Mouse (Mus musculus): ENCODE results near the gene Dpp4. TPM values are rescaled to one million over a fixed set of nuclear protein-coding genes. Genes with fewer than 3 reads are reported as not detected.

Gene Dpp4
- polyA plus RNA-seq, 1 experiment from 2014 or later, result 1.9 TPM

DNA sequence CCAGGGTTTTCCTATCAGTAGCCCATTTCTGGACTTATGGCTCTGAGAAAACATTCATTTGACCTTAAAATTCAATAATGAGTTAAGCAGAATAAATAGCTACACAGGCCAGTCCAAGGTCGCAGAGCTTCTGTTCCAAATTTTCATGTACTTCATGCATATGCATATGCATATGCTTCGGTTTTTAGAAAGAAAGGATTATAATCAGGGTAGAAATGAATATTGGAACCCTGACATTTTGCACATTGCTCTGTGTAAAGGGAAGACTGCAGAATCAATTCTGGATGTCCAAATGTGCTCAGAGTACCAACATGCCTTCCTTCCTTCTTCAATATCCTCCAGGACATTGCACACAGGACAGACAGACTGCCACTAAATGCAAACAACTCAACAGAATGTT lies 104.6 kb downstream of the Dpp4 start:
- Histone ChIP-seq H3K9ac (no peak overlapping the region), H3K36me3 (no peaks in the 10 kb centered on the region), H3K4me2 (replicated peaks) (no peak overlapping the region), H3K27ac (no peak overlapping the region), H3K4me3 (no peak overlapping the region), H3K9me3 (replicated peaks) (no peaks in the 10 kb centered on the region), H3K4me1 (no peaks in the 10 kb centered on the region), H3K27me3 (no peaks in the 10 kb centered on the region)
- ATAC-seq (ENCODE audit: low FRiP score), result no peak
- WGBS, result 88% methylated on average over 2 of the region's 2 CpGs

DNA sequence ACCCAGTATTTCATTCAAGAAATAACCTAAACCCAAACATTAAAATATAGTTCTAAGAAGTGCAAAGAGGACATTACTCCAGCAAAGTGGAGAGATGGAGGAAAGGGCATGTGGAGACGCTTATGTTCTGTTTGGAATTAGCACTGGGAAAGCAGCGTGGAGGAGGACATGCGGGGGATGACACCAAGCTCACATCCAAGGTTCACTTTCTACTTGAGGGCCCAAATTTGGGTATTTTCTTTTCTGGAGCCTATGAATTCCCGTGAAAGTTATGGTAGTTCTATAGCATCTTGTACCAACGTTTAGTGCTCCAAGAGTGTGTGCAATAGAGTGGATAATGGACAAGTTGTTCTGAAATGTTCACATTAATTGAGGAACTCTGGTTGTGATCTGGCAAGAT lies 105.1 kb downstream of the Dpp4 start:
- Histone ChIP-seq H3K27ac (no peak overlapping the region), H3K4me2 (replicated peaks) (no peak overlapping the region), H3K9ac (no peak overlapping the region), H3K27me3 (no peaks in the 10 kb centered on the region), H3K4me3 (no peak overlapping the region), H3K4me1 (no peaks in the 10 kb centered on the region), H3K9me3 (replicated peaks) (no peaks in the 10 kb centered on the region), H3K36me3 (no peaks in the 10 kb centered on the region)
- 86% methylated on average over 5 of the region's 5 CpGs for WGBS
- ATAC-seq (ENCODE audit: low FRiP score), result no peak

DNA sequence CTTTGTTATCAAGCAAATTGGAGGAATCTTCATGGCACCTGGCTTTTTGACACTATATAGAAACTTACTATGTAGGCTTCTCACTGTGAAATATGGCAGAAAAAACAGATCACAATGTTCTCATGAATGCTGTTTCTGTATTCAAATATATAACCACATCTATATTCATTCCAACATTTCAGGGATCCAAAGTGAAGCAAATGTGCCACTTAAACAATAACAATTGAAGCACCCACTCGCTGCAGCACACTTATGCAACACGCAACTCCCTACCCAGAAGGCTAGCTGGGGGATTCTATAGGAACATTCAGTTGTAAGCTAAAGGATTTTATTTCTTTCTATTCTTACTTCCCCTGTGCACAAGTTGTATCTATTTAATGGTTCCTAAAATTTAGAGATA lies 110.3 kb downstream of the Dpp4 start:
- Histone ChIP-seq H3K36me3 (no peaks in the 10 kb centered on the region), H3K27me3 (no peaks in the 10 kb centered on the region), H3K9ac (no peak overlapping the region), H3K4me3 (no peak overlapping the region), H3K9me3 (replicated peaks) (no peaks in the 10 kb centered on the region), H3K4me2 (replicated peaks) (no peak overlapping the region), H3K27ac (no peak overlapping the region), H3K4me1 (no peaks in the 10 kb centered on the region)
- 95% methylated on average over 2 of the region's 2 CpGs for WGBS
- no peak for ATAC-seq (ENCODE audit: low FRiP score)

DNA sequence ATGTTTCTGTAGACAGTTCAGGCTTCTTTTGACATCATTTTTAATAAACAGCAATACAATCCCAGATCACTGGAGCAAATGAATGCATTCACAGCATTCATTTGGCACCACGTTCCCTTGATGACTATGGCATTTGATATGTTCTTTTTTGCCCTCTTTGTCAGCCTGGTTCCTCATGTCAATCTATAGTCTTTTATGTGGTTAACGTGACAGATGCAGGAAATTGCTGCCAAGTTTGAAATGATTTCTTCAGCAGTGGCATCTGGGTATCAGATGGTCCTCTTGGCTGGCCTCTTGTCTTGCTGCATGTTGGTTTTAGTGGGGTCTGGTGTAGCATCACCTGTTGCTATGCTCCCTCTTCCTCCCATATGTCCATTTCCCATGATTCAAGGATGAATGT lies 118.2 kb downstream of the Dpp4 start:
- Histone ChIP-seq H3K36me3 (no peaks in the 10 kb centered on the region), H3K27me3 (no peaks in the 10 kb centered on the region), H3K9ac (no peak overlapping the region), H3K4me3 (no peak overlapping the region), H3K4me1 (no peaks in the 10 kb centered on the region), H3K27ac (no peak overlapping the region), H3K9me3 (replicated peaks) (no peaks in the 10 kb centered on the region), H3K4me2 (replicated peaks) (no peak overlapping the region)
- ATAC-seq (ENCODE audit: low FRiP score), result no peak
- WGBS, result 40% methylated on average over 2 of the region's 2 CpGs

DNA sequence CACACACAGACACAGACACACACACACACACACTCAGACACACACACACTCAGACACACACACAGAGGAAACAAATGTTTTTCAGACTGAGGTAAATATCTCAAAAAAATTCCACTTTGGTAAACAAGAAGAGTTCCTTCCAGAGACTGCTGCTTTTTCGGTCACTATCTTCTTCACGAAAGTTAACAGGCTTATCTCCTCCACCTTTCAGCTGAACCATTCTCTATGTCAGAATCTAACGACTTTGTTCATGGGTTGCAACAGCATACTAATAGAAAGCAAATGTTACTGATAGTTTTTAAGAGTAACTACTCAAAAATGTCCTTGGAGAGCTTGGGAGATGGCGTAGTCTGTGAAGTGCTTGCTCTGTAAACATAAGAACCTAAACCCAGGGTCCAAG lies 124.5 kb downstream of the Dpp4 start:
- Histone ChIP-seq H3K27me3 (no peaks in the 10 kb centered on the region), H3K4me3 (no peak overlapping the region), H3K4me1 (no peaks in the 10 kb centered on the region), H3K36me3 (no peaks in the 10 kb centered on the region), H3K4me2 (replicated peaks) (no peak overlapping the region), H3K9me3 (replicated peaks) (no peaks in the 10 kb centered on the region), H3K27ac (no peak overlapping the region), H3K9ac (no peak overlapping the region)
- no peak for ATAC-seq (ENCODE audit: low FRiP score)
- WGBS, result 77% methylated on average over 4 of the region's 4 CpGs

DNA sequence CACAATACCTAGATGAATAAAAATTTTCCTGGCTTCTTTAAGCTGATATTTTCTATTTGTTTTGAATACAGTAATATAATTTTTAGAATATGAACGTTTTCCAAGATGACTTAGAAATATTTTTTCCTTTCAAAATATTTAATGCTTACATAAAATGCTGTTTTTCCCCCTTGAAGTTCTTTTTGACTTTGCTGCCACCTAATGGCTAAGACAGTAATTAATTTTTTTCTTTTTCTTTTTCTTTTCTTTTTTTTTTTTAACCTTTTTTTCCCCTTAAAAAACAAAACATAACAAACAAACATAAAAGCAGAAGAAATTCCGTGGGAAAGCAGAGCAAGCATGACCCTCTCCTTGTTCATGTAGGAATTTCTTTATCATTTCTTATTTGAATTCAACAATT lies 126.2 kb downstream of the Dpp4 start:
- H3K9ac ChIP-seq, result no peak overlapping the region
- no peaks in the 10 kb centered on the region for H3K4me1 ChIP-seq
- no peak overlapping the region for H3K4me3 ChIP-seq
- no peak overlapping the region for H3K4me2 ChIP-seq (replicated peaks)
- WGBS, result 1% methylated on average over 2 of the region's 2 CpGs
- no peaks in the 10 kb centered on the region for H3K27me3 ChIP-seq
- no peak for ATAC-seq (ENCODE audit: low FRiP score)
- no peaks in the 10 kb centered on the region for H3K9me3 ChIP-seq (replicated peaks)
- no peaks in the 10 kb centered on the region for H3K36me3 ChIP-seq
- no peak overlapping the region for H3K27ac ChIP-seq

DNA sequence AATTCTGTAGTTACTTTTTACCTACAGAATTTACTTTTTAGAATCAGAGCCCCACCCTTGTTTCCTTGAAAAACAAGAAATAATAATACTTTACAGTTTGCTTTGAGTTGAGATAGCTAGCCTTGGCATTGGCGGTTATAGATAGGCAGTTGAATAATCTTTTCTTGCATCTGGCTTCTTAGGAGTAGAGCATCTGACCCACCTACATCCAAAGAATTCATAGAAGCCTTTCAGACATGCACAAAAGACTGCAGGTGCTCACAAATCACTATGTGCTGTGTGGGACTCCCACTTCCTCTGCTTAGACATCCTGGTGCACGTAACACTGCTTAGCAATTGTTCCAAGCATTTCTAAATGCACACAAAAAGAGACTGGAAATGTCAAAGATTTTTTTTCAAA lies 127.0 kb downstream of the Dpp4 start:
- H3K9ac ChIP-seq, result no peak overlapping the region
- no peak overlapping the region for H3K4me3 ChIP-seq
- WGBS, result 86% methylated on average over 2 of the region's 2 CpGs
- no peaks in the 10 kb centered on the region for H3K4me1 ChIP-seq
- H3K4me2 ChIP-seq (replicated peaks), result no peak overlapping the region
- no peaks in the 10 kb centered on the region for H3K36me3 ChIP-seq
- no peaks in the 10 kb centered on the region for H3K27me3 ChIP-seq
- H3K27ac ChIP-seq, result no peak overlapping the region
- no peak for ATAC-seq (ENCODE audit: low FRiP score)
- H3K9me3 ChIP-seq (replicated peaks), result no peaks in the 10 kb centered on the region

Other genes starting within 250 kb of the Dpp4 start
- not detected in 2 replicates for gene Gcg, start 71.4 kb upstream of the Dpp4 start, polyA plus RNA-seq (2016; fragmentation: Nextera tagmentation; extraction: Ambion mirVana)
- gene Fap, start 161.8 kb upstream of the Dpp4 start, polyA plus RNA-seq (2016; fragmentation: Nextera tagmentation; extraction: Ambion mirVana), result 3.1 and 5.9 TPM in 2 replicates
- gene Ifih1, start 234.0 kb upstream of the Dpp4 start, polyA plus RNA-seq (2016; fragmentation: Nextera tagmentation; extraction: Ambion mirVana), result 2.0 and 2.3 TPM in 2 replicates

Data from hindbrain, embryonic 12.5 days (tissue).